Mouse (Mus musculus): ENCODE measurements around the gene Tmem102.

- no peak for TF ChIP-seq POLR2A (IDR thresholded peaks at IDR 0.05; ENCODE audit: insufficient read depth, low read length)
- TF ChIP-seq CTCF (IDR thresholded peaks at IDR 0.05; ENCODE audit: low read depth, low read length) = no peak
- TF ChIP-seq EP300 (IDR thresholded peaks at IDR 0.05; ENCODE audit: insufficient read depth, low read depth, low read length) = no peak
These were observed 828 bp downstream of the Tmem102 start for GRCm38 (mm10) chr11:69804652-69804940.
